Mouse (Mus musculus): ENCODE measurements around the gene Dnajc15. TPM values are rescaled to one million over a fixed set of nuclear protein-coding genes. Genes with fewer than 3 reads are reported as not detected.

The Dnajc15 gene
- polyA plus RNA-seq, 1 experiment from 2014 or later = 131 TPM

DNA sequence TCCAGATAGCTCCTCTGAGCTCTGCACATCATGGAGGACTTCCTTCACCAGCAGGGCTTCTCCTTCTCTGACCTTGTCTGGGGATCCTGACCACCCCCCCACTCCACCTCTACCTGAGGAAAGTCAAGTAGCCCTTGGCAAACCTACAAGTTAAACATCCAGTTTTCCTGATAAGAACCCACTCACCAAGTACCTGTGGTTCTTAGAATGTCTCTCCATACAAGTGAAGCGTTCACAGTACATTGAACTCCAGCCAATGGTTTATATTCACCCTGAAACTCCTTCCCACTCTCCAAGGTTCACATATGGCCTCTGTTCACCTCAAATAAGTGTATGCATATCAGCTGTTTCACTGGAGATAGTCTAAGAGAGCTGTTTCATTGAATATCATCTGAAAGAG is 97.6 kb downstream of the Dnajc15 start:
- no peak overlapping the region for H3K9ac ChIP-seq (replicated peaks; ENCODE audit: low read length)
- no peaks in the 10 kb centered on the region for H3K27me3 ChIP-seq (ENCODE audit: insufficient read depth, low read length)
- H3K4me2 ChIP-seq (replicated peaks; ENCODE audit: low read depth, low read length) = no peak overlapping the region
- H3K36me3 ChIP-seq (ENCODE audit: insufficient read depth, low read length) = no peaks in the 10 kb centered on the region
- no peak overlapping the region for H3K4me3 ChIP-seq (ENCODE audit: low read length)
- no peak for ATAC-seq (ENCODE audit: low FRiP score, low TSS enrichment)
- 81% methylated on average over 1 of the region's 1 CpGs for WGBS
- no peak overlapping the region for H3K27ac ChIP-seq (ENCODE audit: low read length)
- no peaks in the 10 kb centered on the region for H3K4me1 ChIP-seq (ENCODE audit: insufficient read depth, low read length)
- H3K9me3 ChIP-seq (ENCODE audit: low read length) = no peaks in the 10 kb centered on the region

- Histone ChIP-seq H3K4me2 (replicated peaks; ENCODE audit: low read depth, low read length) (no peak overlapping the region), H3K36me3 (ENCODE audit: insufficient read depth, low read length) (no peaks in the 10 kb centered on the region), H3K4me3 (ENCODE audit: low read length) (no peak overlapping the region), H3K27ac (ENCODE audit: low read length) (no peak overlapping the region), H3K9ac (replicated peaks; ENCODE audit: low read length) (no peak overlapping the region), H3K9me3 (ENCODE audit: low read length) (no peaks in the 10 kb centered on the region), H3K27me3 (ENCODE audit: insufficient read depth, low read length) (no peaks in the 10 kb centered on the region), H3K4me1 (ENCODE audit: insufficient read depth, low read length) (no peaks in the 10 kb centered on the region)
- ATAC-seq (ENCODE audit: low FRiP score, low TSS enrichment) = no peak
- 81% methylated on average over 11 of the region's 11 CpGs for WGBS
These were observed 98.9 kb downstream of the Dnajc15 start for GRCm38 (mm10) chr14:77776005-77776531.

- no peak overlapping the region for H3K27ac ChIP-seq (ENCODE audit: low read length)
- no peak overlapping the region for H3K4me3 ChIP-seq (ENCODE audit: low read length)
- no peaks in the 10 kb centered on the region for H3K27me3 ChIP-seq (ENCODE audit: insufficient read depth, low read length)
- H3K36me3 ChIP-seq (ENCODE audit: insufficient read depth, low read length) = no peaks in the 10 kb centered on the region
- no peak overlapping the region for H3K9ac ChIP-seq (replicated peaks; ENCODE audit: low read length)
- H3K4me2 ChIP-seq (replicated peaks; ENCODE audit: low read depth, low read length) = no peak overlapping the region
- no peaks in the 10 kb centered on the region for H3K9me3 ChIP-seq (ENCODE audit: low read length)
- H3K4me1 ChIP-seq (ENCODE audit: insufficient read depth, low read length) = no peaks in the 10 kb centered on the region
- 89% methylated on average over 8 of the region's 8 CpGs for WGBS
- no peak for ATAC-seq (ENCODE audit: low FRiP score, low TSS enrichment)
These were observed 101.6 kb downstream of the Dnajc15 start for GRCm38 (mm10) chr14:77773331-77773730.

GRCm38 (mm10) chr14:77771626-77772025 is 103.3 kb downstream of the Dnajc15 start:
- no peaks in the 10 kb centered on the region for H3K36me3 ChIP-seq (ENCODE audit: insufficient read depth, low read length)
- 67% methylated on average over 2 of the region's 2 CpGs for WGBS
- no peak for ATAC-seq (ENCODE audit: low FRiP score, low TSS enrichment)
- no peaks in the 10 kb centered on the region for H3K4me1 ChIP-seq (ENCODE audit: insufficient read depth, low read length)
- no peak overlapping the region for H3K4me3 ChIP-seq (ENCODE audit: low read length)
- H3K4me2 ChIP-seq (replicated peaks; ENCODE audit: low read depth, low read length) = no peak overlapping the region
- H3K9me3 ChIP-seq (ENCODE audit: low read length) = no peaks in the 10 kb centered on the region
- no peak overlapping the region for H3K27ac ChIP-seq (ENCODE audit: low read length)
- no peaks in the 10 kb centered on the region for H3K27me3 ChIP-seq (ENCODE audit: insufficient read depth, low read length)
- no peak overlapping the region for H3K9ac ChIP-seq (replicated peaks; ENCODE audit: low read length)

Other genes starting within 250 kb of the Dnajc15 start
- gene Epsti1, start 29.1 kb upstream of the Dnajc15 start, polyA plus RNA-seq (2015; fragmentation: Nextera tagmentation; extraction: Ambion mirVana) = 0.92 and 1.4 TPM in 2 replicates
- not detected in 2 replicates for gene Fam216b, start 213.9 kb upstream of the Dnajc15 start, polyA plus RNA-seq (2015; fragmentation: Nextera tagmentation; extraction: Ambion mirVana)